ENCODE assay signal across 8 mouse cellular contexts in the genomic region with DNA sequence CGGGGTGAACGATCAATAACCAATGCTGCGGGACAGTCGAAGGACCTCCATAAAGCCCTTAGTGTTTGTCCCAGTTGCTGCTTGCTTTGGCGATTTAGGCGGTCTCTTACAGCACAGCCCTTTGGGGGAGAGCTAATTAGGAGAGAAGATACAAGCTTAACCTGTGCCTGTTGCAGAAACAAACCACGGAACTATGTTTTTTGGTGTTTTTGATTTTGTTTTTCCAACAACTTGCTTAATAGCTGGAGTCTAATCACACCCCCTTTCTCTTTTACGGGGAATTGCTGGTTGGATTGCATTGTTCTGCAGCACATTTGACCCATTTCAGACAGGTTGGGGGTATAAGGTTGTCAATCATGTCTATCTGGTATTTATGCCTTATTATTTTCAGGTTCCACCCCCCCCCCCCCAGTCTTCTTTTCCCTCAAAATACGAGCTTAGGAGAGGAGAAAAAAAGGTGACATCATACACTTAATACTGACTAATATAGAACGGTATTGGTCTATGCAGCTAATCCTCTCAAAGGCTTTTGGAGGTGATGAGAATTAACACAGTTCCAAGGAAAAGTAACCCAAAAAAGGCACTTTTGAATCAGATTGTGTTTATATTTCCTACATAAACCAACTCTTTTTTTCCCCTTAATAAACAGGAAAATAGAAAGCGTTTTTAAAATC. TPM values are rescaled to one million over a fixed set of nuclear protein-coding genes. Genes with fewer than 3 reads are reported as not detected.
A peak's percentile ranks its signal among the peaks of the same experiment; 100 is the strongest.
DNase-seq lines count a peak whose midpoint lies in the region; ATAC-seq lines count a peak whose summit lies in the region.

No protein-coding gene starts in this region.

- H3K36me3 ChIP-seq in heart, embryonic 12.5 days, result no peaks in the 10 kb centered on the region
- no peaks in the 10 kb centered on the region for H3K36me3 ChIP-seq in forebrain, embryonic 10.5 days (replicated peaks)
- no peaks in the 10 kb centered on the region for H3K36me3 ChIP-seq in liver, embryonic 12.5 days

- WGBS in heart, embryonic 12.5 days, result 11% methylated on average over 11 of the region's 11 CpGs
- 12% methylated on average over 11 of the region's 11 CpGs for WGBS in forebrain, embryonic 10.5 days
- 14% methylated on average over 11 of the region's 11 CpGs for WGBS in liver, embryonic 12.5 days (ENCODE audit: insufficient replicate concordance)

- intact Hi-C loops in heart, postnatal 10 days (cut with DNase I), result loop anchor here (5.0 kb wide), 1 partner anchor 81 kb away; no protein-coding TSS in a partner anchor

- peak overlapping the region; percentile 92; the same call in 1 of the 2 replicates for H3K27ac ChIP-seq in heart, embryonic 12.5 days (ENCODE audit: poor library complexity, severe bottlenecking)
- peak overlapping the region; percentile 95 for H3K27ac ChIP-seq in forebrain, embryonic 10.5 days
- no peak overlapping the region for H3K27ac ChIP-seq in liver, embryonic 12.5 days

- peak overlapping the region; percentile 78 for H3K4me3 ChIP-seq in heart, embryonic 12.5 days
- peak overlapping the region; percentile 73 for H3K4me3 ChIP-seq in forebrain, embryonic 10.5 days
- H3K4me3 ChIP-seq in liver, embryonic 12.5 days, result peak overlapping the region; percentile 70

- H3K4me2 ChIP-seq in heart, embryonic 12.5 days, result peak overlapping the region; percentile 97
- H3K4me2 ChIP-seq in liver, embryonic 12.5 days, result peak overlapping the region; percentile 98

- H3K9ac ChIP-seq in heart, embryonic 12.5 days, result peak overlapping the region; percentile 88
- H3K9ac ChIP-seq in liver, embryonic 12.5 days, result peak overlapping the region; percentile 69; the same call in 1 of the 2 replicates

- DNase-seq in heart, postnatal 10 days, result no peak
- peak; percentile 3 for DNase-seq in 3T3-L1 (ENCODE audit: low read depth, low spot score)
- no peak for DNase-seq in forebrain, embryonic 10.5 days (ENCODE audit: extremely low spot score, low spot score)
- no peak for DNase-seq in ovary, adult 18-20 months (ENCODE audit: low spot score)
- no peak for DNase-seq in spleen, postnatal 10 days (ENCODE audit: low spot score in 2 of 2)

- no peaks in the 10 kb centered on the region for H3K4me1 ChIP-seq in heart, embryonic 12.5 days (replicated peaks)
- H3K4me1 ChIP-seq in forebrain, embryonic 10.5 days, result peaks cover 24% of the 10 kb centered on the region
- H3K4me1 ChIP-seq in liver, embryonic 12.5 days, result peaks cover 30% of the 10 kb centered on the region

- no peaks in the 10 kb centered on the region for H3K9me3 ChIP-seq in heart, embryonic 12.5 days (replicated peaks)
- H3K9me3 ChIP-seq in forebrain, embryonic 10.5 days, result no peaks in the 10 kb centered on the region
- H3K9me3 ChIP-seq in liver, embryonic 12.5 days (replicated peaks), result no peaks in the 10 kb centered on the region

- H3K27me3 ChIP-seq in heart, embryonic 12.5 days (replicated peaks), result no peaks in the 10 kb centered on the region
- H3K27me3 ChIP-seq in forebrain, embryonic 10.5 days (ENCODE audit: poor library complexity, severe bottlenecking), result no peaks in the 10 kb centered on the region
- peaks cover 25% of the 10 kb centered on the region for H3K27me3 ChIP-seq in liver, embryonic 12.5 days (replicated peaks)

- no peak for ATAC-seq in heart, embryonic 12.5 days (ENCODE audit: insufficient number of reproducible peaks, low FRiP score)
- ATAC-seq in liver, embryonic 12.5 days, result no peak
- ATAC-seq in frontal cortex, adult (ENCODE audit: low TSS enrichment), result no peak

RNA-seq across cellular contexts. Expression of gene Txndc16, which starts 1.0 kb away (rescaled TPM):
- polyA plus RNA-seq in heart, embryonic 12.5 days (2016; fragmentation: Nextera tagmentation; extraction: Ambion mirVana), result 13.9 and 15.3 TPM in 2 replicates
- 10 to 100 TPM; 13.3 to 14.7 TPM for total RNA-seq in heart, postnatal 10 days (2021)
- 13.2 and 14.0 TPM in 2 replicates for polyA plus RNA-seq in forebrain, embryonic 10.5 days (2016; fragmentation: Nextera tagmentation; extraction: Ambion mirVana)
- polyA plus RNA-seq in liver, embryonic 12.5 days (2016; fragmentation: Nextera tagmentation; extraction: Ambion mirVana), result 2.2 and 2.3 TPM in 2 replicates

RNA-seq across cellular contexts. Expression of gene Gpr137c, which starts 1.6 kb away (rescaled TPM):
- 6.6 and 8.5 TPM in 2 replicates for polyA plus RNA-seq in heart, embryonic 12.5 days (2016; fragmentation: Nextera tagmentation; extraction: Ambion mirVana)
- 1 to 10 TPM; 2.8 to 3.0 TPM for total RNA-seq in heart, postnatal 10 days (2021)
- polyA plus RNA-seq in forebrain, embryonic 10.5 days (2016; fragmentation: Nextera tagmentation; extraction: Ambion mirVana), result 3.3 and 4.5 TPM in 2 replicates
- 0.24 and 0.31 TPM in 2 replicates for polyA plus RNA-seq in liver, embryonic 12.5 days (2016; fragmentation: Nextera tagmentation; extraction: Ambion mirVana)
